Mouse (Mus musculus) skeletal muscle tissue, postnatal 0 days (tissue): Measurements from ENCODE around the gene Neurl1b. TPM values are rescaled to one million over a fixed set of nuclear protein-coding genes. Genes with fewer than 3 reads are reported as not detected.

Experiments used
- polyA plus RNA-seq: library from polyadenylated mRNA; unstranded; fragments of >200 nt; fragmentation: Nextera tagmentation; extraction: Ambion mirVana; gene quantifications from 2 replicates; pipeline ENCODE4 v1.2.1, GENCODE M21; 2015

The Neurl1b gene
- 0.57 and 0.58 TPM in 2 replicates for polyA plus RNA-seq

DNA sequence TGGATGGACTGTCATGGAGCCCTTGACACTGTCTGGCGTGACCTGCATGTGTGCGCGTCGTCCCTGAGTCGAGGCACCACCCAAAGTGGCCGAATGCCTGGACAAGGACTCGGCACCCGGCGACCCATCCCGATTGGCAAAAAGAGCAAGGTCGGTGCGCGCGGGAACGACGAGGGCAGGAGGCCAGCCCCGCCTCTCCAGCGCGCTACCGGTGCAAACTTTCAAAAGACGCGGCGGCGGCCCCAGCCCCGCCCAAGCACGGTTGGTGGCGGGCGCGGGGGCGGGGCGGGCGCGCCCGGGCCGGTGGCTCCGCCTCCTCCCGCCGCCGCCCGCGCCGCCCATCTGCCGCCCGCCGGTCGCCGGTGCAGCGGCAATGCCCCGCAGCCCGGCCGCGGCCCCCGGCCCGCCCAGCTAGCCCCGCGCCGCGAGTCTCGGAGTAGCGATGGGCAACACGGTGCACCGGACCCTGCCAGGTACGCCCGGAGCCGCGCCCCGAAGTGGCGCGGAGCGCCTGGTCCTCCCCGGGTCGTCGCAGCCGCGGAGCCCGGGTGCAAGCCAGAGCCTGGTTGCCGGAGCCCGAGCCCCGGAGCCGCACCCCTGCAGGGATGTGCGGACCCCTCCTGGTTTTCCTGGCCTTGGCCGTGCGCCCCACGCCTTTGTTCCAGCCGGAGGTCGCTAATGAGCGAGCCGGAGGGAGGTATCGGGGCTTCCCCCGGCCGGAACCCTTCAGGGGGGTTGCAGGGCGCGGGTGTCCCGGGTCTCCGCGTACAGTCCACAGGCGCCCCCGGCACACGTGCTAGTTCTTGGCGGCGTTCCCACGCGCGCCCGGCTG, at the start of gene Neurl1b:
Neurl1b (plus strand) TSS at position 307 of the 832 bp plus-strand sequence.

Other genes starting within 250 kb of the Neurl1b start
- not detected in 2 replicates for gene Pdia2, start 215.7 kb upstream of the Neurl1b start, polyA plus RNA-seq
- 0.45 and 0.77 TPM in 2 replicates for gene Rgs11, start 211.9 kb upstream of the Neurl1b start, polyA plus RNA-seq
- gene Arhgdig, start 207.0 kb upstream of the Neurl1b start, polyA plus RNA-seq = 6.3 and 7.5 TPM in 2 replicates
- 37.9 and 47.9 TPM in 2 replicates for gene Fam234a, start 170.6 kb upstream of the Neurl1b start, polyA plus RNA-seq
- 34.2 and 37.7 TPM in 2 replicates for gene Luc7l, start 161.9 kb upstream of the Neurl1b start, polyA plus RNA-seq
- 82.6 and 88.4 TPM in 2 replicates for gene Ergic1, start 146.7 kb downstream of the Neurl1b start, polyA plus RNA-seq
- gene Dusp1, start 147.3 kb downstream of the Neurl1b start, polyA plus RNA-seq = 24.0 and 33.6 TPM in 2 replicates
- gene Atp6v0e, start 248.4 kb downstream of the Neurl1b start, polyA plus RNA-seq = 131 and 144 TPM in 2 replicates